Mouse (Mus musculus) mature B cell (primary cell): ENCODE results near the gene Cspg5.

Source experiments
- in situ Hi-C: fragments of 300-500 bp; cut with MboI; formaldehyde crosslinking; loops from 2 replicates; pipeline ENCODE4 v1.14.3; 2019

The Cspg5 gene

DNA sequence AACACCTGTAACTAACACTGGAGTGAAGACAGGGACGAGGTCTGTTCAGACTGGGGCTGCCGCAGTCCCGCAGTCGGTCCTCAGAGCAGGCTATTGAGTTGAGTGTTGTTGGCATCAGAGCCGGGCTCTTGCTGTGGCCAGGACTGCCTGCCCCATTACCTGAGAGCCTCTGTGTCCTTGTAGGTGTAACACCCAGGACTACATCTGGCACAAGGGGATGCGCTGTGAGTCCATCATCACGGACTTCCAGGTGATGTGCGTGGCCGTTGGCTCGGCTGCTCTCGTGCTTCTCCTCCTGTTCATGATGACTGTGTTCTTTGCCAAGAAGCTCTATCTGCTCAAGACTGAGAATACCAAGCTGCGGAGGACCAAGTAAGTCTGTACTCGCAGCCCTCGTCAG is 7.2 kb downstream of the Cspg5 start:
- in situ Hi-C loops = no loop called here

DNA sequence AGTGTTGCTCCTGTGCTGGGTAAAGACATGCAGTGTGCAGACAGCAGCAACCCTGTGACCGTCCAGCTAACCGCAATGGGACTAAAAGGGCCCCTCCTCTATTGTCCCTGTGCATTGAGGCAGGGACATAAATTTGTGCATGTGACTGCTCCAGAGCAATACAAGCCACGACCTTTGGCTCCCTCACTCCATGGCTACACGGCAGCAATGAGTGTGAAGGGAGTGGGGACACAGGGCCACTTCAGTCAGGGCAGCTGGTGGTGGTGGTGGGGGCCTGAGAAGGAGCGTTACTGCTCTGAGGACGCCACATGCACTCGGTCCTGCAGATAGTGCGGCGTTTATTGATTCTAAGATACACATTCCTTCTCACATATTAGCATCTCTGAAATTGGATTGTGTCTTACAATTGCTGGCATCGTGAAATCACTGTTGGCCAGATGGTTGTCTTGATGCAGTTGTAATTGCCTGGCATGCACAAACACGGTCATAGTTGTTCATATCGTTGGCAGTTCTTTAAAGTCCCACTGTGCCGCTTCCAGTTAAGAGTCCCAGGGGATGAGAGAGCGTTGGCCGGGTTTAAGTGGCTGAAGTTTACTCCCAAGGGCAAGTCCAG is 11.9 kb downstream of the Cspg5 start:
- in situ Hi-C loops = no loop called here

DNA sequence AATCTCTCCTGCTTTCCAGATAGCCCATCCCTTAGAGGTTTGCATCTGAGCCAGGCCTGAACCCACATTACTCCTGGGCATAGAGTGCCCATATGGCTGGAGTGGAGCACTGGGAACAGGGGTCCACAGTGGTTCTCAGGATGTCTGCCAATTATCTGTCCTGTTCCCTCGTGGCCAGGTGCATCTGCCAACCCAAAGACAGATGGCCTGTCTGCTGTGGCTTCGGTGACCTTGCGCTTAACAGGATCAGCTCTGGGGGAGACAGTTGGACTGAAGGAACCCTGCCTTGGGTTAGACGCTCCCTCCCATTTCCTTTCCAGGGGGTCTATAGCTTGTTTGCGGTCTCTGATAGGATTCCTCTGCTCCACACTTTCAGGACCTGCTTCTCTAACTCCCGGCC is 15.1 kb downstream of the Cspg5 start:
- in situ Hi-C loops = no loop called here

DNA sequence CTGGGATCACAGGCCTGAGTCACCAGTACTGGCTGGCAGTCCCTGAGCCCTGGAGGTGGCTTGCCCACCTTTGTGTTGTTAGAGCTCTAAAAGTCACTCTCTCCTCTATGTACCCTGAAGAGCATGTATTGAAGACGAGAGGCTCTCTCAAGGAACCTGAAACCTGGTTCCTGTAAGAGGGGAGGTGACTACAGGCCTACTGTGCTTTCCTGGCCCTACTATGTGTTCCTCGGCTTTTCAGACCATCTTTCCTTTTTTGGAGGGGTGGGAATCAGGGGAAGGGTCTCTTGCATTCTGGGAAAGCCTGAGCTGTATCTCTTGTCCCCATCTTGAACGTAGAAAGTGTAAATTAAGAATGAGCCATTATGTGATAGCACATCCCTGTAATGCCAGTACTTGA is 15.5 kb downstream of the Cspg5 start:
- in situ Hi-C loops = no loop called here

DNA sequence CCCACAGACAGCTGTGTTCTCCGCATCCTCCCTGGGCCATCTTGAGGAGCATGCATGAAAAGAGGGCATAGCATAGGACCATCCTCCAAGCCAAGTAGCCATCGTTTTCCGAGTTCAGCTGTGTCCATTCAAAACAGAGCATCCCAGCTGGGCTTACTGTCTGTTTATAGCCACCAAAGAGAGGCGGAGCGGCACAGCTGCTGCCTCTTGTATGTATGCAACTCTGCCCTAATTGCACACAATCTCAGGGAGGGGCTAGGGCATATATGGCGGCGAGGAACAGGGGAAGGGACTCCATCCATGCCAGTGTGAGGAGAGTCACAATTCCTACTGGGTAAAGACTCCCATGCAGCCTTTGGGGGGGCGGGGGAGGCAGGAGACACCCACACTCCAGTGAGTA is 19.6 kb downstream of the Cspg5 start:
- in situ Hi-C loops = no loop called here

DNA sequence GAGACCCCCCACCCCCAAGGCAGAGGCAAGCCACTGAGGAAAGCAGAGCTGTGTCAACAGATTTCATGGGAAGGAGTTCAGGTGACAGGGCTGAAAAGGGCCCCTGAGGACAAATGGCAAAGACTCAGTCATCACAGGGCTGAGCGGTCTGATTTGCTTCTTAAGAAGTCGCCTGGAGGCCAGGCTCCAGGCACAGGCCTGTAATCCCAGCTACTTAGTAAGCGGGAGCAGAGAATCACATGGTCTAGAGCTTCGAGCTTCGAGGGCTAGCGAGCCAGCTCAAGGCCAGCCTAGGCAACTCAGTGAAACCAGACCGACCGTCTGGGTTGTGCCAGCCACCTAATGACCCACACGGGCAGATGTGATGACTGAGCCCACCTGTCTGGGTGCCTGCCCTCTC is 21.4 kb downstream of the Cspg5 start:
- in situ Hi-C loops = no loop called here

DNA sequence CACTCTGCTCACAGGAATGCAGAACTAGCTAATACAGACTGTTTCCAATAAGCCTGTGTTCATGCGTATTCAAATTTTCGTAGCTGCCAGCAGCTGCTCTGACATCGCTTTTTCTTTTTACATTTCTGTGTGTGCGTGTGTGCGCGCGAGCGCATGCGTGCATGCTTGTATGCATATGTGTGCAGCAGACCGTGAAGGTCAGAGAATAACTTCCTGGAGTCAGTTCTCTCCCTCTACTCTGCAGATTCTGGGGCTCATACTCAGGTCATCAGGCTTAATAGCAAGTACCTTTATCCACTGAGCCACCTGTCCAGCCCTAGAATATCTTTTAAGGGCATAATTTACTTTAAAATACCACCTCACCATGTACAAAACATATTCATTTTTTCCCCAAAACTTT is 24.8 kb downstream of the Cspg5 start:
- in situ Hi-C loops = no loop called here

DNA sequence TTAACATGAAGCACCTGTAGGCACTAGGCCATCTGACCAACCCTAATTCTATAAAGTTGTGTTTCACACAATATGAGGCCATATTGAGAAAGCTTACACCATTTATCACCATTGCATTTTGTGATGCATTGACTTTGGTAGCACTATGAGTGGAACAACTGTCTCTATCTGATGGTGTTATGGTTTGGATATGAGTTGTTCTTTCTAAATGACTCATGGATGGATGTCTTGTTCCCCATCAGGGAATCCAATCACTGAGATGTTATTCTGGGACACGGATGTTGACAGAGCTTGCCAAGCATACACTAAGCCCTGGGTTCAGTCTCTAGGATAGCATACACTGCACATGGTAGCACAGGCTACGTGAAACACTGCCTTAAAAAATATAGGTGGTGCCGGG is 28.7 kb downstream of the Cspg5 start:
- in situ Hi-C loops = no loop called here

DNA sequence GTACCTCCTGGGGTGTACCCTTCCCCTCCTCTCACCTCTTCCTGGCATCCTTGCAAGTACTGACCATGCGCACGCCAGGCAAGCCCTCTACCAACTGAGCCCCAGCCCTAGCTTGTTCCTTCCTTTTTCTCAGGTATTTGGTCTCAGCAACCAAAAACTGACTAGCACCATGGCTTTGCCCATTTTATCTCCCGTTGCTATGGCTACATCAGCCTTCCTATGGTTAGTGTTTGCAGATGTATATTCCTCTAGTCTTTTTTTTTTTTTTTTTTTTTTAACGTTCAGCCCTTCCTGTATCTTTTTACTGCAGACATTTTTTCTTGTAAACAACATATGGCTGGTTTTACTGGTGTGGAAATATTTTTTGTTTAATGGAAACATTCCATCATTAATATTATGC is 29.9 kb downstream of the Cspg5 start:
- in situ Hi-C loops = no loop called here

DNA sequence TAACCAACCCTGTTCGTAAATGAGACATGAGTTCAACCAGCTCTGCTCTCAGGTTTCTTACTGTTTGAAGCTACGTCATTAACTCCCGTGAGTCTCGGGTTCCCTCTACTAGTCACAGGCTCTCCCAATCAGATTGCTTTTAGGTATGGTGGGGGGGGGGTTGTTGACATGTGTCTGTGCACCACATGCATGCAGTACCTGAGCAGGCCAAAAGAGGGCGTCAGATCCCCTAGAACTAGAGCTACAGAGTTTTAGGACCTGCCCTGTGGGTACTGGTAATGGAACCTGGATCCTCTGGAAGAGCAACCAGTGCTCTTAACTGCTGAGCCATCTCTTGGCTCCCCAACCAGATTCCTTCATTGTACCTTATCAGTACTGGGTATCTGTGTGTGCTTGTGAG is 32.3 kb downstream of the Cspg5 start:
- in situ Hi-C loops = no loop called here

DNA sequence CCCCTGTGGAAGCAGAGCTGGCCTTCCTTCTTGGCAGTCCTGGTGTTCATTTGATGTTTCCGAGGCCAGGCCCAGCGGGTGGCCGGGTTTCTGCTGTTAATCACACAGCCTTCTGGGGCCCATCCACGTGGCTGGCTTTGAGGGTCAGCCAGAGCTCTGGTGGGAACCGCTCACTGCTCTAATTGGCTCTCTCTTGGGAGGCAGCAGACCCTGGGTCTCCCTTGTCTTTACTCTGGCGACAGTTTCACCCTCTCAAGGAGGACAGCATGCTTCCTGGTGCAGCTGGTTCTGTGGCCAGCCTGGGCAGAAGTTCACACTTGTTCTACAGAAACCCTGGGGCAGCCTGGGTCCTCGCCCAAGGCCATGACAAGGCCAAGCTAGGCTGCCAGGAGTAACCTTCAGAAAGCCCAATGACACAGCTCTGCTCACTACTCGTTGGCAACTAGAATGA is 33.9 kb downstream of the Cspg5 start:
- in situ Hi-C loops = no loop called here

DNA sequence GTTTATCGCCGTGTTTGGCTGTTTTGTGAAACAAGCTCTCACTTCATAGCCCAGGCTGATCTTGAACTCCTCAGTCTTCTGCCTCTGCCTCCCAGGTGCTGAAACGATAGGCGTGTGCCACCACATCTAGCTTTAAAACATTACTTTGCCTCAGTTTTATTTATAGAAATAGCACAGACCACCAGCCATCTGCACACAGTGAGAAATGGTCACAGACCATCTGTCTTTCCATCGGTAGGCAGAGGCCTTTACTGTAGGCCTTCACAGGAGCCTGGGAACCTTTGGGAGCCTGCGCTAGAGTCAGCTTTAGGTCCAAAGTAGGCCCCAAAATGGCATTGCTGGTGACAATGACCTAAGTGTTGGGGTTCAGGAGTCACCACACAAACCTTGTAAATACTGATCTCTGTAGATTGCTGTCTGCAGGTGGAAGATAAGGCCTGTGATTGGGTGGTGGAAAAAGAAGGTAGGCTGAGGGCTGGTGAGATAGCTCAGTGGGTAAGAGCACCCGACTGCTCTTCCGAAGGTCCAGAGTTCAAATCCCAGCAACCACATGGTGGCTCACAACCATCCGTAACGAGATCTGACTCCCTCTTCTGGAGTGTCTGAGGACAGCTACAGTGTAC is 40.6 kb downstream of the Cspg5 start:
- in situ Hi-C loops = no loop called here

DNA sequence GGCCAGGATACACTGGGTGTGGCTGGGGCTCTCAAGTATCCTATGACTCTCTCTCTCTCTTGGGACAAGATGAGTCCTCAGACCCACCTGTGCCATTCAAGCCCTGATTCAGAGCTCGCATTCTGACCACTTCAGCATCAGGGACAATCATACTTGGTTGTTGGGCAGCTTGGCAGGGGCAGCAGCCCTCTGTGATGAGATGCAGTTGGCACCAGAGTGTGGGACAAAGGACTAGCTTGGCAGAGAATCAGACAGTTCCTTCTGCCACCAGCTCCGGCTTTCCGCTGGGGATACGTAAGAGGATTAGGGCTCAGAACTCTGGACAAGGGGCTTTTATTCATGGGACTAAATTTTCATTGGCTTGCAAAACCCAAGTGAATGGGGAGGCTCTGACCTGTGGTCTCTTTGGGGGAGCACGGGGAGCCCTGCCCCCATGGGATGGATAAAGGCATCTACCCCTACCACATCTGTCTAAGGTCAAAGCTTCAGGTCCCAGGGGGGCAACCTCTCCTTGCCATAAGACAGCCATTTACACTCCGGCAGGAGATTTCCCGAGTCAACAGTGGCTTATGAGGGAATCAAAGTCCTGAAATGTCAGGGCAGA is 43.8 kb downstream of the Cspg5 start:
- in situ Hi-C loops = no loop called here

DNA sequence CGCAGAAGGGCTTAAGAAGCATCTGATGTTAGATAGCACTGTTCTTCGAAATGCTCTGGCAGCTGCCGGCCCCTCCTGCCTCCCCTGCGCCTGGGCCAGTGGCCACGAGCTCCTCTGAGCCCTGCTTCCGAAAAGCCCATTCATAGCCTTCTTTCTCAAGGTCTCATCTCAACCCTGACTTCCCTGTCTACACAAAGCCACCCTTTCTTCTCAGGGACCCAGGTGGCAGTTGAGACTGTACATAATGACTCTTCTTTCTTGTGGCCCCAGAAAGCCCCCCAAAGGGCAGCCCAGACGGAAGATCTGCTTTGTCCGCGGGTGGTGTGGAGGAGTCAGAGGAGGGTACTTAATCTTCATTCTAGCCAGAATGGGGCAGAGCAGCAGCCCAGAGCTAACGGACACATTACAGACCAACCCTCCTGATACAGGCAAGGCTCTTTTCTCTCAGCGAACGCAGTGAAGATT is 49.7 kb downstream of the Cspg5 start:
- in situ Hi-C loops = no loop called here

DNA sequence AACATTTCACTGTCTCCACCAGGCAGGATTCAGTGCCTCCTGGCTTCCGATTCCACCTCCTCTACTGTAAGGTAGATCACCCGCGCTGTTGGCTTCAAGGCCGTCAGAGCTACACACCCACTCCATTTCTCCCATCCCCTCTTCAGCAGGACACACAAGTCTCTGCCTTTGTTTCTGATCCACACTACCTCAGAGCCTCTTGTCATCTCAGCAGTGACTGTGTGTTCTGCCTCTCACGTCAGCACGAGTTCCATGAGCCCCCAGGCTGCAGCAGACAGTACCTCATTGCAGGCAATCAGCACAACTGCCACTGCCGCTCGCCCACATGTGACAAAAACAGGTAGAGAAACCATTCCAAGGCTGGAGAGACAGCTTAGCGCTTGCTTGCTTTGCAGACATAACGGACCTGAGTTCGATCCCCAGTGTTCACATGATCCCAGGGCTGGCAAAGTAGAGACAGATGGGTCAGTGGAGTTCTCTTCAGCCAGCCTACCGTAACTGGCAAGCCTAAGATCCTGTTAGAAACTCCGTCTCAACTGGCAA is 50.4 kb downstream of the Cspg5 start:
- in situ Hi-C loops = no loop called here

DNA sequence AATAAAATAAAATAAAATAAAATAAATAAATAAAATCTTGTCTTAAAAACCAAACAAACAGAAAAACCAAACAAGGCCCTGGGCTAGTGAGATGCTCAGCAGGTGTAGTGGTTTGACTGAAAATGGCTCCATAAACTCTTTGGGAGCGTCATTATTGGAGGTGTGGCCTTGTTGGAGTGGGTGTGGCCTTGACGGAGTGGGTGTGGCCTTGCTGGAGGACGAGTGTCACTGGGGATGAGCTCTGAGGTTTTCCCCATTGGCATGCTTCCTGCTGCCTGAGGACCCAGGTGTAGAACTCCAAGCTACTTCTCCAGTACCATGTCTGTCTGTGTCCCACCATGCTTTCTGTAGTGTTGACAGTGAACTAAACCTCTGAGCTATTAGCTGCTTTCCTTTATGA is 51.2 kb downstream of the Cspg5 start:
- in situ Hi-C loops = no loop called here

DNA sequence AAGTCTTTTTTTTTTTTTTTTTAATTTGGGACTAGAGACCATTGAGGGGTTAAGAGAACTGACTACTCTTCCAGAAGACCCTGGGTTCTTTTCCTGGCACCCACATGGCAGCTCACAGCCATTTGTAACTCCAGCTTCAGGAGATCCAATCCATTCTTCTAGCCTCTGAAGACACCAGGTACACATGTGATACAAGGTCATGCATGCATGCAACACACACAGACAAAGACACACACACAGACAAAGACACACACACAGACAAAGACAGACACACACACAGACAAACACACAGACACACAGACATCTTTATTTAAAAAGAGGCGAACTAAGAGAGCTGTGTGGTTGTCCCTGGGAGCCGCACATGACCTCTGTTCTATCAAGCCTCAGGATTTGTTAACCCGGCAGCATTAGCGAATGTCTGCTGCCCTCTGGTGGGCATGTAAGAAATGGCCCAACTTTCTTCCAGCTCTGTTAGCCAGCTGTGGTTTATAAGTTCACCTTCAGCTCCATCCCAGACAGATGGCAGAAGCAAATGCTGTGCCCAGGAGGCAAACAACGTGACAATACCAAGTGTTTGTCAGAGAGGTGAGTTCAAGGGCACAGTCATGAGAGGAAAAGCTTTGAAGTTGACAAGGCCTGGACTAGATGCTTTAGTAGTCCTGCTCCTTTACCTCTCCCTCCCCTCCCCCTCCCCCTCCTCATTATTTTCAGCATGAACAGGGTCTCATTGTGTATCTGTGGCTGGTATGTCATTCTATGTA is 53.5 kb downstream of the Cspg5 start:
- in situ Hi-C loops = no loop called here

DNA sequence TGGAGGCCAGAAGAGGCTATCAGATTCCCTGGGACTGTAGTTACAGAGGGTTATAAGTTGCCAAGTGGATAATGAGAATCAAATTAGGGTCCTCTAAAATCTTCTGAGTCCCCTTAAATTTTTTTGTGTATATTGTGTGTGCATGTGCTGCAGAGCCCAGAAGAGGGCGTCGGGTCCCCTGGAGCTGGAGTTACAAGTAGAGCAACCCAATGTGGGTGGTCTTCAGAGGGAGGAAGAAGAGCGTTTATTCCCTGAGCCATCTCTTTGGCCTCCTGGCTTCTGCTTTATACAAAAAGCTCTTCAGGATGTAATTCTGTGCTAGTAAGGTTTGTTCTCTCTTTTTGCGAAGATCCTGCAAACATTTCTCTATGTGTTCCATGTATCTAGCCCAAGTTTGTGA is 60.9 kb downstream of the Cspg5 start:
- in situ Hi-C loops = no loop called here

DNA sequence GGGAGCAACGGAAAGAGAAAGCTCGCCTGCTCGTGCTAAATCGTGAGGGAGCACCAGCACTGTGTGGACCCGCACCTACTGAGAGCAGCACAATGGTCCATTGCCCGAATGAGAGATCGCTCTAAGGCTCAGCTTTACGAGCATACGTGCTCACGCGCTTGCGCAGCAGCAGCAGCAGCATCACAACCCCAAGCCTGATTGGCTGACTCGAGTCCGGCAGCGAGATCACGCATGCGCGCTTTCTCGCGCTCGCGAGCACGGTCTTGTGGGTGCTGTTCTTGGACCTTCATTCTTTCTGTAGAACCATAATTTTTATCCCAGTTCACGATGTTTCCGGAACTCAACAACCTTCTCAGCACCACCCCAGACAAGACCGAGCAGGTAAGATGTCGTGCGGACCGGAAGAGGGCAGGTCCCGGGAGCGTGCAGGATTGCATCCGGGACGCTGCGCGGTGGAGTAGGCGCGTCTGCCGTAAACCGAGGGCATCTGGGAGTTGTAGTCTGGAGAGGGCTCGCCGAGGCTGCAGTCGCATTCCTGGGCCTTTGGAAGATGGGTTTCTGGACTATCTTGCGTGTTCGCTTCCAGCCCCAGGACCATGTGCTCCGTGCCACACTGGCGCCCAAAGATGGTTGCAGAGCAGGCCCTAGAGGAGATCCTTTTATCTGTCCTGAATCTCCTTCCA is 61.5 kb downstream of the Cspg5 start, which contains the start of gene Elp6:
Gene Elp6, plus strand, starts transcription at position 205 of the 683 bp plus-strand sequence.
- in situ Hi-C loops = no loop called here

DNA sequence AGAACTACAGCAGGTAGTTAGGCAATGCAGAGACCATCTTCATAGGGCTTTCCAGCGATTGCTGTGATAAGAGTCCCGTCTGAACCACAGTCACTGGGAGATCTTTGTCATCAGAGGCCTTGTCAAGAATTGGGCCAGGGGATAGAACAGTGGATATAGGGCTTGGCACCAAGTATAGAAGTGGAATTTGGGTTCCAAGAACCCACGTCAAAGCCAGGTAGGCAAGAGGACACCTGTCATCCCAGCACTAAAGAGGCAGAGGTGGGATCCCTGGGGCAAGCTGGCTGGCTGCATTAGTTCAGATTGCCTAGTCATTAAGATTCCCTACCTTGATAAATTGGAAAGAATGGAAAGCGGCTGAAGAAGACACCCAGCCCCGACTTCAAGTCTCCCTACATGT is 62.8 kb downstream of the Cspg5 start:
- in situ Hi-C loops = no loop called here
